Mouse (Mus musculus) liver, embryonic 16.5 days (tissue): ENCODE data around the gene Fry. TPM values are rescaled to one million over a fixed set of nuclear protein-coding genes. Genes with fewer than 3 reads are reported as not detected.

ENCODE experiments used
- ATAC-seq: fragments of 200-750 bp; cut with Nextera tagmentation; 2 replicates; pipeline ENCODE4 v1.8.0; 2017; ENCODE audit warnings: low read depth, mild to moderate bottlenecking, moderate number of reproducible peaks, moderate library complexity
- H3K27ac ChIP-seq: fragments of 300-500 bp; sonication (generic); 2 replicates; pipeline ENCODE4 v1.5.1; 2014; ENCODE audit warnings: mild to moderate bottlenecking, low read length
- H3K27me3 ChIP-seq: fragments of 300-500 bp; sonication (generic); 2 replicates; pipeline ENCODE4 v1.6.1; 2014; ENCODE audit warnings: low read depth, low read length, mixed read lengths; ENCODE audit not compliant: control insufficient read depth, insufficient read depth
- H3K36me3 ChIP-seq: fragments of 300-500 bp; sonication (generic); 2 replicates; pipeline ENCODE4 v1.6.1; 2014; ENCODE audit warnings: mild to moderate bottlenecking; ENCODE audit not compliant: control insufficient read depth, insufficient read depth
- H3K4me1 ChIP-seq: fragments of 300-500 bp; sonication (generic); 2 replicates; pipeline ENCODE4 v1.6.1; 2014; ENCODE audit warnings: low read depth, low read length, mixed read lengths; ENCODE audit not compliant: control insufficient read depth
- H3K4me2 ChIP-seq: fragments of 300-500 bp; sonication (generic); 2 replicates; pipeline ENCODE4 v1.6.1; 2014; ENCODE audit warnings: low read depth, low read length, mixed read lengths
- H3K4me3 ChIP-seq: fragments of 300-500 bp; sonication (generic); 2 replicates; pipeline ENCODE4 v1.5.1; 2014; ENCODE audit warnings: low read depth, mild to moderate bottlenecking, low read length
- H3K9ac ChIP-seq: fragments of 300-500 bp; sonication (generic); 2 replicates; pipeline ENCODE4 v1.6.1; 2014; ENCODE audit warnings: low read depth, low read length
- H3K9me3 ChIP-seq: fragments of 300-500 bp; sonication (generic); replicated peaks from 2 replicates; pipeline ENCODE4 v1.6.1; 2016; ENCODE audit warnings: low read length; ENCODE audit not compliant: control insufficient read depth
- WGBS: fragments of 180-500 bp; shearing (Covaris S2); extraction: QIAGEN DNeasy Blood & Tissue Kit; methylation state at CpG from one replicate; pipeline ENCODE4 v1.1.7; 2014; ENCODE audit not compliant: insufficient replicate concordance; 5-methylcytosine and 5-hydroxymethylcytosine counted together
- polyA plus RNA-seq: library from polyadenylated mRNA; unstranded; fragments of >200 nt; fragmentation: Nextera tagmentation; extraction: Ambion mirVana; gene quantifications from 2 replicates; pipeline ENCODE4 v1.2.1, GENCODE M21; 2015

The Fry gene
- polyA plus RNA-seq, 1 experiment from 2014 or later = 2.7 TPM

DNA sequence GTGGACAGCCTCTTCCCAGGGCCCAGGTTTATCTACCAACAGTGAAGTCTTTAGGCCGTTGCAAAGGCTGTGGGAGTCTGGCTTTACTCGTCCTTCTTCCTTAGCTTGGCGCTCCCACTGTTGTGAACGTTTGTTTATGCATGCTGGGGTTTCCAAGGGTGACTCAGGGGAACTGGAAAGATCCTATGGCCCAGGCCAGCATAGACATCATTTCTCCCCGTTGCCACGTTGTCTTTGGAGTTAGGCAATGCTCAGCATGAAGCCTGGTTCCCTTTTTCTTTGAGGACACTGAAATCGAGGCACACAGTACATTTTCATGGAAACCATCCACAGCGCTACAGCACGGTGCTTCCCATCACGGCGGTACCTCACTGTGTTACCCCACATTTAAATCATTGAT lies 97.6 kb downstream of the Fry start:
- H3K4me1 ChIP-seq = no peaks in the 10 kb centered on the region
- H3K36me3 ChIP-seq = no peaks in the 10 kb centered on the region
- no peak overlapping the region for H3K27ac ChIP-seq
- 53% methylated on average over 11 of the region's 11 CpGs for WGBS
- H3K4me2 ChIP-seq = no peak overlapping the region
- no peak overlapping the region for H3K9ac ChIP-seq
- H3K9me3 ChIP-seq = no peaks in the 10 kb centered on the region
- ATAC-seq = no peak
- H3K4me3 ChIP-seq = no peak overlapping the region
- no peaks in the 10 kb centered on the region for H3K27me3 ChIP-seq

GRCm38 (mm10) chr5:150219457-150219856 lies 101.0 kb downstream of the Fry start:
- no peak overlapping the region for H3K4me2 ChIP-seq
- H3K4me3 ChIP-seq = no peak overlapping the region
- no peaks in the 10 kb centered on the region for H3K4me1 ChIP-seq
- H3K9ac ChIP-seq = no peak overlapping the region
- H3K36me3 ChIP-seq = no peaks in the 10 kb centered on the region
- no peaks in the 10 kb centered on the region for H3K27me3 ChIP-seq
- H3K9me3 ChIP-seq = no peaks in the 10 kb centered on the region
- 56% methylated on average over 8 of the region's 8 CpGs for WGBS
- ATAC-seq = no peak
- no peak overlapping the region for H3K27ac ChIP-seq

DNA sequence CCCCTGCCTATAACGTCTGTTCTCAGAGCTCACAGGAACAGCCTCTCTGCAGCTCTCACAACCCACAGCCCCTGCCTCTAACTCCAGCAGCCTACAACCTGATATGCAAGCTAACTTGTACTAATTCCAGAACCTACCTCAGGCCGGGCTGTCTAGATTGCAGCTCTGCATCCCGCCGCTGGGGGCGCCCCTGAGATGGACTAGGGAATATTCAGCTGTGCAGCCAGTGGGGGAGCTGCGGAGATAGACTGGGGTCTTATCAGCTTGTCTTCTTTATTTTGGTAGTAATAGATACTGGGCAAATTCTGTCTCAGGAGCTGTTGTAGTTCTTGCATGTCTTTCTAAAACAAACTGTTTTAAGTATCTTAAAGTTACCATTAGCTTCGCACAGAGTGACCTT lies 101.9 kb downstream of the Fry start:
- peak; percentile 35; the same call in 1 of the 2 replicates for ATAC-seq
- Histone ChIP-seq H3K27me3 (no peaks in the 10 kb centered on the region), H3K4me1 (no peaks in the 10 kb centered on the region), H3K36me3 (no peaks in the 10 kb centered on the region), H3K9me3 (no peaks in the 10 kb centered on the region), H3K4me2 (no peak overlapping the region), H3K27ac (no peak overlapping the region), H3K9ac (no peak overlapping the region), H3K4me3 (no peak overlapping the region)
- 26% methylated on average over 7 of the region's 7 CpGs for WGBS

- 75% methylated on average over 6 of the region's 6 CpGs for WGBS
- no peaks in the 10 kb centered on the region for H3K9me3 ChIP-seq
- no peak overlapping the region for H3K4me3 ChIP-seq
- H3K27me3 ChIP-seq = no peaks in the 10 kb centered on the region
- H3K36me3 ChIP-seq = no peaks in the 10 kb centered on the region
- H3K27ac ChIP-seq = no peak overlapping the region
- no peaks in the 10 kb centered on the region for H3K4me1 ChIP-seq
- ATAC-seq = no peak
- H3K9ac ChIP-seq = no peak overlapping the region
- H3K4me2 ChIP-seq = no peak overlapping the region
Measured at GRCm38 (mm10) chr5:150221806-150222205, 103.4 kb downstream of the Fry start.

- H3K36me3 ChIP-seq = no peaks in the 10 kb centered on the region
- H3K4me3 ChIP-seq = no peak overlapping the region
- H3K27ac ChIP-seq = no peak overlapping the region
- no peaks in the 10 kb centered on the region for H3K4me1 ChIP-seq
- 74% methylated on average over 10 of the region's 10 CpGs for WGBS
- no peak overlapping the region for H3K4me2 ChIP-seq
- no peak overlapping the region for H3K9ac ChIP-seq
- no peaks in the 10 kb centered on the region for H3K9me3 ChIP-seq
- no peak for ATAC-seq
- no peaks in the 10 kb centered on the region for H3K27me3 ChIP-seq
Measured at GRCm38 (mm10) chr5:150223546-150224239, 105.2 kb downstream of the Fry start.

GRCm38 (mm10) chr5:150229086-150229485 lies 110.6 kb downstream of the Fry start:
- no peak overlapping the region for H3K4me3 ChIP-seq
- no peaks in the 10 kb centered on the region for H3K27me3 ChIP-seq
- ATAC-seq = no peak
- H3K4me1 ChIP-seq = peaks cover 2% of the 10 kb centered on the region
- no peak overlapping the region for H3K4me2 ChIP-seq
- H3K27ac ChIP-seq = no peak overlapping the region
- no peak overlapping the region for H3K9ac ChIP-seq
- WGBS = 56% methylated on average over 5 of the region's 5 CpGs
- H3K9me3 ChIP-seq = no peaks in the 10 kb centered on the region
- H3K36me3 ChIP-seq = no peaks in the 10 kb centered on the region

GRCm38 (mm10) chr5:150229776-150230175 lies 111.3 kb downstream of the Fry start:
- Histone ChIP-seq H3K27ac (no peak overlapping the region), H3K4me2 (no peak overlapping the region), H3K9me3 (no peaks in the 10 kb centered on the region), H3K4me1 (peaks cover 2% of the 10 kb centered on the region), H3K27me3 (no peaks in the 10 kb centered on the region), H3K36me3 (no peaks in the 10 kb centered on the region), H3K9ac (no peak overlapping the region), H3K4me3 (no peak overlapping the region)
- 84% methylated on average over 4 of the region's 4 CpGs for WGBS
- no peak for ATAC-seq

DNA sequence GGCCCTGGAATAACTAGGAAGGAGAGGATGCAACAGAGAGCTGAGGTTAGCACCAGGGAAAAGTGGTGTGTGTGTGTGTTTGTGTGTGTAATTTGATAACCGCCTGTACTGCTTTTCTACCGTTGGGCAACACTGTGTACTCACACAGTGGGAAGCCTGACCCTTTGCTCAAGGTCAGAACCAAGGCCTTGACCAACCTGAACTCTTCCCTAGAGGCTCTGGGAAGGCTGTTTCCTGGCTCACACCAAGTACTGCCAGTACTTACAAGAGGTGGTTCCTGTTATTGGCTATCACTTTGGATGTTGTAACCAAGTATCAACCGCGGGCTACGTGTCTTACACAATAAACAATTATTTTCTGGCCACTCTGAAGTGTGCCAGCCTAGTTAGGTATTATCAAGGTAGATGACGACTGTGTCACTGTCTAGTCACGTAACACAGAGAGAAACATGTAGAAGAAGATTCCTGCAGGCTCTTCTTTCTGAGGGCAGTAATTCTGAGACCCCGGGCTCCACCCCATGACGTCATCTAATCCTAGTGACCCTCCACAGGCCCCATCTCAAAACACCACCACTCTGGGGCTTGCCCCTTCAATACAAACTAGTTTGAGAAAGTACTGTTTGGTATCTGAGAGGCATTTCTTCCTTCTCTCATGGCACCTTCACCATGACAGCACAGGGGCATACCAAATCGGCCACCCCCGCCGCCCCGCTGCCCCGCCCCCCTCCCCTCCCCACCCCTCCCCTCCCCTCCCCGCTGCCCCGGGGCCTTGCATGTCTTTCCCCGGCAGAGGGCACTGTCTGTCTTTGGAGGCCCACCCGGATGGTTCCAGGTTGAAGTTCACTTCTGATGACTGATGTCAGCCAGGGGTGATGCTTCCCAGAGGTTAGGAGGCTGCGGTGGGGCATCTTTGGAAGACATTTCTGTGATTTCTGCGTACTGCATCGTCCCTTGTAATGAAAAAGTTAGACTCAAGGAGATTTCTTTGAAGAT lies 114.0 kb downstream of the Fry start:
- peak; percentile 79 for ATAC-seq
- H3K9ac ChIP-seq = no peak overlapping the region
- H3K27me3 ChIP-seq = no peaks in the 10 kb centered on the region
- H3K4me3 ChIP-seq = peak overlapping the region; percentile 1; the same call in 1 of the 2 replicates
- H3K36me3 ChIP-seq = no peaks in the 10 kb centered on the region
- H3K4me2 ChIP-seq = no peak overlapping the region
- no peaks in the 10 kb centered on the region for H3K9me3 ChIP-seq
- 30% methylated on average over 18 of the region's 21 CpGs for WGBS
- peak overlapping the region; percentile 60 for H3K27ac ChIP-seq
- H3K4me1 ChIP-seq = peaks cover 2% of the 10 kb centered on the region
